ENCODE assay signal across 9 mouse cellular contexts in the genomic region with DNA sequence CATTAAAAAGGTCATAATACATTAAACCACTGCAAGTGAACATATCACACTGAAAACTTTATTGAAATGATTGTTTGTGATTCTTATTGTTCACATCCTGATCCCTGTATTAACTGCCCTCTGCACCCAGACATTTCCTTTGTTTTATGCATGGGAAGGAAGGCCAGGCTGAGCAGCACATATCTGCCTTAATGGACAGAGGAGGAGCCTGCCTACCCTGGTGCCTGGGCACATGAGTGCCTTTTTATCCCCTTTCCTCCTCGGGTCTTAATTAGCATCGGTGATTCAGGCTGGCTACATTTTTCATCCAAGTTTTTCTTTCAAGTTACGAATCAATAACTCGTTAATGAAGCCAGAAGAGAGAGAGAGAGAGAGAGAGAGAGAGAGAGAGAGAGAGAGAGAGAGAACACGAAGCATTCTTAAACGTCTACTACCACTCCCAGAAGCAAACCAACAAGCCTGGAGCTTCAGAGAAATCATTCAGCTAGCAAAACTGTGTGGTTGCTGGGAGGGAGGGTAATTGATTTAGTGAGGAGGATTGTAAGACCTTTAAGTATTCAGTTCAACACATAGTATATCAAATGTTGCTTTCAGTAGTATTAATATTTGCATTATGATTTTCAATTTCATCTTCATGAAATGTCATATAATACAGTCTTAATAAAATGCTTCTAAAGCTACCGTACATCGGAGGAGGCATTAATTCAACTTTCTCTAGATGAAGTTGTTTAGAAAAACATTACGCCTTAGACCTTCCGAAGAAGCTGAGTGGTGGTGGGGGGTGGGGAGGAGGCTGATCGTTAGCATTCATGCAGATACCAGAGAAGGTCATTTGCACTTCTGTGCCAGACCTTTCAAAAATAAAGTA.
A peak's percentile ranks its signal among the peaks of the same experiment; 100 is the strongest.
DNase-seq lines count a peak whose midpoint lies in the region; ATAC-seq and TF ChIP-seq lines count a peak whose summit lies in the region.
"Had no signal": no experiment of that assay in that cellular context is flagged by ENCODE, and none has a peak within 500 bp of the region (broad histone marks: within the 10 kb centered on the region; RNA-seq: fewer than 3 reads in every experiment).

No protein-coding gene starts in this region.

- no peak overlapping the region for H3K27ac ChIP-seq in neural tube, embryonic 12.5 days
- H3K27ac ChIP-seq in limb, embryonic 14.5 days (replicated peaks; ENCODE audit: low read depth, low read length), result no peak overlapping the region

- H3K4me3 ChIP-seq in neural tube, embryonic 12.5 days, result no peak overlapping the region
- no peak overlapping the region for H3K4me3 ChIP-seq in limb, embryonic 14.5 days (replicated peaks; ENCODE audit: low read length)

- no peaks in the 10 kb centered on the region for H3K36me3 ChIP-seq in neural tube, embryonic 12.5 days
- no peaks in the 10 kb centered on the region for H3K36me3 ChIP-seq in limb, embryonic 14.5 days (ENCODE audit: control insufficient read depth, insufficient read depth, low read length)
- H3K36me3 ChIP-seq: kidney, embryonic 15.5 days had no signal

- 44% methylated on average over 11 of the region's 11 CpGs for WGBS in neural tube, embryonic 12.5 days
- WGBS in limb, embryonic 14.5 days, result 29% methylated on average over 11 of the region's 11 CpGs

- no peaks in the 10 kb centered on the region; the same call in 1 of the 2 replicates for H3K4me1 ChIP-seq in neural tube, embryonic 12.5 days
- no peaks in the 10 kb centered on the region for H3K4me1 ChIP-seq in limb, embryonic 14.5 days (ENCODE audit: control insufficient read depth, insufficient read depth, low read length)

- no peaks in the 10 kb centered on the region for H3K27me3 ChIP-seq in neural tube, embryonic 12.5 days (replicated peaks)
- H3K27me3 ChIP-seq in limb, embryonic 14.5 days (ENCODE audit: control insufficient read depth, insufficient read depth, low read length), result no peaks in the 10 kb centered on the region
- H3K27me3 ChIP-seq: kidney, embryonic 15.5 days had no signal

- peak; percentile 4 to 19 for DNase-seq in cerebellum, postnatal 14 days
- DNase-seq in cerebellum, adult 11 months, result no peak
- DNase-seq in neural tube, embryonic 10.5 days (ENCODE audit: extremely low spot score, low spot score), result no peak
- DNase-seq in limb, embryonic 14.5 days (ENCODE audit: low spot score), result no peak
- no peak for DNase-seq in thymus, postnatal 36 days
- DNase-seq in adrenal gland, adult 18-20 months (ENCODE audit: low spot score in 2 of 2), result no peak
- DNase-seq in frontal cortex, postnatal 25 days (ENCODE audit: low spot score in 2 of 2), result no peak

- no peak for TF ChIP-seq POLR2A in limb, embryonic 14.5 days (IDR thresholded peaks at IDR 0.05; ENCODE audit: borderline replicate concordance, extremely low read depth, insufficient read depth, insufficient read length)

- ATAC-seq in neural tube, embryonic 12.5 days (ENCODE audit: low FRiP score, low read depth), result 0 out of 2 replicates have a peak, but pooled peaks have one; percentile 51
- no peak for ATAC-seq in limb, embryonic 14.5 days (ENCODE audit: low FRiP score, low read depth)

- H3K4me2 ChIP-seq in neural tube, embryonic 12.5 days (replicated peaks), result no peak overlapping the region
- peak overlapping the region; percentile 6 for H3K4me2 ChIP-seq in limb, embryonic 14.5 days (replicated peaks; ENCODE audit: low read depth, low read length, severe bottlenecking)

- no peak overlapping the region for H3K9ac ChIP-seq in neural tube, embryonic 12.5 days
- H3K9ac ChIP-seq in limb, embryonic 14.5 days (ENCODE audit: low read depth, low read length, severe bottlenecking), result no peak overlapping the region
- H3K9ac ChIP-seq: kidney, embryonic 15.5 days had no signal

- no peaks in the 10 kb centered on the region for H3K9me3 ChIP-seq in neural tube, embryonic 12.5 days
- no peaks in the 10 kb centered on the region for H3K9me3 ChIP-seq in limb, embryonic 14.5 days (ENCODE audit: control insufficient read depth, low read length)
- H3K9me3 ChIP-seq: kidney, embryonic 15.5 days had no signal

Comparison
In these comparisons a context has a peak if more than half of its experiments do, and no peak if none do; other contexts are left out.
1. DNase-seq: peak in cerebellum, postnatal 14 days (2 of 2); none in cerebellum, adult 11 months (single experiment), neural tube, embryonic 10.5 days (single experiment), limb, embryonic 14.5 days (single experiment), thymus, postnatal 36 days (0 of 2), adrenal gland, adult 18-20 months (0 of 2) and frontal cortex, postnatal 25 days (0 of 2).